Mouse (Mus musculus) kidney, embryonic 15.5 days (tissue): ENCODE measurements at regions not wholly inside any gene's neighbourhood (a gene's known extent, or its start where the extent isn't known, plus 50 kb on each side); places are given as distances from the start of the nearest gene placed in this dataset.

Experiments
- ATAC-seq: fragments of 200-750 bp; cut with Nextera tagmentation; replicated peaks from 2 replicates; pipeline ENCODE4 v1.8.0; 2017; ENCODE audit warnings: moderate TSS enrichment; ENCODE audit not compliant: low FRiP score
- H3K27ac ChIP-seq: fragments of 300-500 bp; sonication (generic); 2 replicates; pipeline ENCODE4 v1.5.1; 2015; ENCODE audit warnings: mild to moderate bottlenecking, inconsistent platforms
- H3K27me3 ChIP-seq: fragments of 300-500 bp; sonication (generic); 2 replicates; pipeline ENCODE4 v1.6.1; 2015; ENCODE audit warnings: inconsistent platforms
- H3K36me3 ChIP-seq: fragments of 300-500 bp; sonication (generic); 2 replicates; pipeline ENCODE4 v1.6.1; 2015; ENCODE audit warnings: inconsistent platforms
- H3K4me1 ChIP-seq: fragments of 300-500 bp; sonication (generic); 2 replicates; pipeline ENCODE4 v1.6.1; 2015; ENCODE audit warnings: inconsistent platforms
- H3K4me2 ChIP-seq: fragments of 300-500 bp; sonication (generic); 2 replicates; pipeline ENCODE4 v1.6.1; 2015; ENCODE audit warnings: moderate library complexity, mild to moderate bottlenecking, inconsistent platforms
- H3K4me3 ChIP-seq: fragments of 300-500 bp; sonication (generic); replicated peaks from 2 replicates; pipeline ENCODE4 v1.5.1; 2015; ENCODE audit warnings: mild to moderate bottlenecking, inconsistent platforms
- H3K9ac ChIP-seq: fragments of 300-500 bp; sonication (generic); 2 replicates; pipeline ENCODE4 v1.6.1; 2015; ENCODE audit warnings: mild to moderate bottlenecking, inconsistent platforms
- H3K9me3 ChIP-seq: fragments of 300-500 bp; sonication (generic); replicated peaks from 2 replicates; pipeline ENCODE4 v1.6.1; 2016; ENCODE audit warnings: inconsistent platforms
- WGBS: fragments of 180-500 bp; shearing (Covaris S2); methylation state at CpG from one replicate; pipeline ENCODE4 v1.1.7; 2015; ENCODE audit warnings: mixed read lengths; 5-methylcytosine and 5-hydroxymethylcytosine counted together

DNA sequence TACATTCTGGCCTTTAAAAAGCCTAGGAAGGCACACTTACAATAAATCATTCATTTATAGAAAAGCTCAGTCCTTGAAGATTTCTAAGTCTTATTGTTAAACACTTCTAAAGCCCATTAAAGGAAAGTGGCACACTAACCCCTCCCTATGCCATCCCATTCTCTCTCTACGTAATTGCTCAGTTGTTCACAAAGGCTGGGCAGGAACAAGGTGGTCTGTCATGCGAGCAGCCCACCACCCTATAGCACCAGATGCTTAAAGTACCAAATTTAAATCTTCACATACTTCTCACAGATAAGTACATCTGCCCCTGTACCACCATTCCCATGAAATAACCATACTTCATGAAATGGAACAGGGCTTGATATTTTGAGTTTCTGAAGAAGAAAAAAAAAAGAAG lies 156.1 kb upstream of the Actbl2 start:
- 69% methylated on average over 2 of the region's 2 CpGs for WGBS
- Histone ChIP-seq H3K27ac (no peak overlapping the region), H3K27me3 (no peaks in the 10 kb centered on the region)

DNA sequence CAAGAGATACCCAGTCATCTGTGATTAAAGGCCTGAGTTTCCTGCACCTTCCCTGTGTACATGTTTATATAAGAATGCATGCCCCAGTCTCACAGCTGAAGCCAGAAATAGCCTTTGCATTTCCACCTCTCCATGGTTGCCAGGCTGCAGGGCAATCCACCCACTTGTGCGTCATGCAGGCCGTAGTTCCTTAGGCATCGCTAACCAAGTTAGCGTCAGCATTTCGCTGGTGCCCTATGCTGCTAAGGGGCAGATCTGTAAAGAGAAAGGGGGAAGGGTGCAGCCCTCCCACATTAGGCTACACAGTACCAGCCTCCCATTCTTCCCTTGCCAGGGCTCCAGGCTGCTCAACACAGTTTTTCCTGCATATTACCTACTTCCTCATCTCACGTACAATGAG lies 155.6 kb upstream of the Actbl2 start:
- 0 out of 2 replicates have a peak, but pooled peaks cover 4% of the 10 kb centered on the region for H3K4me1 ChIP-seq
- H3K36me3 ChIP-seq = no peaks in the 10 kb centered on the region
- ATAC-seq = no peak
- H3K9me3 ChIP-seq = no peaks in the 10 kb centered on the region
- no peaks in the 10 kb centered on the region for H3K27me3 ChIP-seq
- H3K27ac ChIP-seq = no peak overlapping the region
- H3K4me3 ChIP-seq = no peak overlapping the region
- 61% methylated on average over 6 of the region's 6 CpGs for WGBS
- no peak overlapping the region for H3K4me2 ChIP-seq
- H3K9ac ChIP-seq = no peak overlapping the region

More for the DNA sequence above, 156.1 kb upstream of the Actbl2 start:
- H3K4me1 ChIP-seq = 0 out of 2 replicates have a peak, but pooled peaks cover 4% of the 10 kb centered on the region
- H3K9ac ChIP-seq = no peak overlapping the region
- no peaks in the 10 kb centered on the region for H3K9me3 ChIP-seq
- ATAC-seq = no peak
- H3K4me2 ChIP-seq = no peak overlapping the region
- H3K36me3 ChIP-seq = no peaks in the 10 kb centered on the region
- H3K4me3 ChIP-seq = no peak overlapping the region

- 81% methylated on average over 1 of the region's 1 CpGs for WGBS
- ATAC-seq = no peak
- H3K9ac ChIP-seq = no peak overlapping the region
- no peaks in the 10 kb centered on the region for H3K36me3 ChIP-seq
- no peaks in the 10 kb centered on the region for H3K27me3 ChIP-seq
- 0 out of 2 replicates have a peak, but pooled peaks cover 4% of the 10 kb centered on the region for H3K4me1 ChIP-seq
- no peaks in the 10 kb centered on the region for H3K9me3 ChIP-seq
- no peak overlapping the region for H3K4me2 ChIP-seq
- no peak overlapping the region for H3K27ac ChIP-seq
- H3K4me3 ChIP-seq = no peak overlapping the region
These were observed 154.4 kb upstream of the Actbl2 start for GRCm38 (mm10) chr13:111100448-111100847.

DNA sequence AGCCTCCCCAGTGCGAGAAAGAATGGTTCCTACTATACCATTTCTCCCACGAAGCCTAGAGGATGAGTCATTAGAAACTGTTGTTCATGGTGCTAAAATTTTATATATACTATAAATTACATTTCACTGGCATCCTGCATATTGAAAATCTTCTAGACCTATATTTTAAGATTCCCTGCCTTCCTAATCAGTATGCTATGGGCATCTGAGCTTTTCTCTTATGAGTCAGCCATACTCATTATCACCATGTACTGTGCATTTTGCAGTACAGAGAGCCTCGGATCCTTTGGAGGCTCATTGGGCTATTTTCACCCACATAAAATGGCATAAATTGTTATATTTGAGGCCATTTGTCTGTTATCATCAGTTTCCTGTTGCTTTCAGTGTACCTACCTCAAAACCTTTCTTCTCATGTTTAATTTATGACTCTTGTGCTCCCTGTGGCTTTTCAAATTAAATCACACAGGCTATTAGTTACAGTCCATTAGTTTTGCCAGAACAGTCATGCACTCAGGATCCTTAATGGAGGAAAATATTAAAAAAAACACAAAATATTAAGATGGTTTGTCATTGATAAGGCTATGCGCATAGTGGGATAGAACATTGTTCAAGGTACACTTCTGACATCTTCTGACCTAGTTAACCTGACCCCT lies 150.1 kb upstream of the Actbl2 start:
- no peaks in the 10 kb centered on the region for H3K27me3 ChIP-seq
- no peak overlapping the region for H3K4me2 ChIP-seq
- WGBS = 58% methylated on average over 4 of the region's 4 CpGs
- no peak for ATAC-seq
- no peak overlapping the region for H3K4me3 ChIP-seq
- no peak overlapping the region for H3K9ac ChIP-seq
- H3K4me1 ChIP-seq = no peaks in the 10 kb centered on the region
- no peaks in the 10 kb centered on the region for H3K36me3 ChIP-seq
- no peaks in the 10 kb centered on the region for H3K9me3 ChIP-seq
- no peak overlapping the region for H3K27ac ChIP-seq

GRCm38 (mm10) chr13:111131108-111131507 lies 123.7 kb upstream of the Actbl2 start:
- 71% methylated on average over 3 of the region's 3 CpGs for WGBS
- H3K27ac ChIP-seq = no peak overlapping the region
- H3K4me1 ChIP-seq = no peaks in the 10 kb centered on the region
- no peak overlapping the region for H3K9ac ChIP-seq
- ATAC-seq = no peak
- H3K4me2 ChIP-seq = no peak overlapping the region
- H3K9me3 ChIP-seq = no peaks in the 10 kb centered on the region
- H3K4me3 ChIP-seq = no peak overlapping the region
- H3K27me3 ChIP-seq = no peaks in the 10 kb centered on the region
- H3K36me3 ChIP-seq = no peaks in the 10 kb centered on the region

DNA sequence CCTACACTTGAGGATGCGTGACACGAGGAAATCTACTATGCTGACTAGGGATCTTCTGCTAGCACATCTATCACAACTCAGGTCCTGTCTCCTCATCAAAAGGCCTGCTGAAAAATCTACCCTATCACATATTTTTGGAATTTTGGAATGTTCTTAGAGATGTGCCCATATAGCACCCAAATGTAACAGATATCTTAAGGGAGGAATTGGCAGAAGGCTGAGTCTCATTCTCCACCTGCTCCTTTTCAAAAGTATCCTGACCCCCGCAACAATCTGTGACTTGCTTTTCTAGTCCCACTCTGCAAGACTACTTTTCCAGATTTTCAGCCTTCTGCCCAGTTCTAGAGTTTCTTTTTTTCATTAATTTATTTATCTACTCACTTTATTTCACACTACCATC lies 118.4 kb upstream of the Actbl2 start:
- Histone ChIP-seq H3K4me1 (no peaks in the 10 kb centered on the region), H3K4me3 (no peak overlapping the region), H3K9ac (no peak overlapping the region), H3K9me3 (no peaks in the 10 kb centered on the region), H3K36me3 (no peaks in the 10 kb centered on the region), H3K27me3 (no peaks in the 10 kb centered on the region), H3K27ac (no peak overlapping the region), H3K4me2 (no peak overlapping the region)
- no peak for ATAC-seq
- WGBS = 93% methylated on average over 3 of the region's 3 CpGs

GRCm38 (mm10) chr13:111142757-111143420 lies 111.9 kb upstream of the Actbl2 start:
- H3K4me3 ChIP-seq = no peak overlapping the region
- 63% methylated on average over 7 of the region's 7 CpGs for WGBS
- H3K4me2 ChIP-seq = no peak overlapping the region
- H3K9me3 ChIP-seq = no peaks in the 10 kb centered on the region
- H3K27ac ChIP-seq = no peak overlapping the region
- no peaks in the 10 kb centered on the region for H3K36me3 ChIP-seq
- H3K4me1 ChIP-seq = no peaks in the 10 kb centered on the region
- no peaks in the 10 kb centered on the region for H3K27me3 ChIP-seq
- ATAC-seq = 0 out of 2 replicates have a peak, but pooled peaks have one; percentile 36
- no peak overlapping the region for H3K9ac ChIP-seq

DNA sequence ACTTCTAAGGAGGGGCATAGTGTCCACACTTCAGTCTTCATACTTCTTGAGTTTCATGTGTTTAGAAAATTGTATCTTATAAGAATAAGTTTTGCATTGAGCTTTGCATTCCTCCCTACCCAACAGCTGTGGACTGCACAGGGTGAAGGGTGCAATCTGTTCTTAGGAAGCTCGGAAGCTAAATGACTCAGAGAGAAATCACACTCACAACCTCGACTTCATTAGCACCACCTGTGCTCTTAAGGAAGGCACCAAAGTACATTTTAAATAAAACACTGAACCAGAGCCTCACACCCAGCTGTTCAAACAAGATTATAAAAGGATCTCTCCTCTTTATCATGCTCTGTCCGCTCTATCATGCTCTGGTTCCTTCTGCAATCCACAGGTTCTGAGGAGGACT lies 110.1 kb upstream of the Actbl2 start:
- Histone ChIP-seq H3K4me1 (no peaks in the 10 kb centered on the region), H3K36me3 (no peaks in the 10 kb centered on the region), H3K9me3 (no peaks in the 10 kb centered on the region), H3K9ac (no peak overlapping the region), H3K27me3 (no peaks in the 10 kb centered on the region), H3K27ac (no peak overlapping the region), H3K4me2 (no peak overlapping the region), H3K4me3 (no peak overlapping the region)
- 83% methylated on average over 3 of the region's 3 CpGs for WGBS
- ATAC-seq = no peak

GRCm38 (mm10) chr13:111157921-111158638 lies 96.7 kb upstream of the Actbl2 start:
- Histone ChIP-seq H3K27ac (peak overlapping the region; percentile 78), H3K27me3 (no peaks in the 10 kb centered on the region)
- ATAC-seq = peak; percentile 85

GRCm38 (mm10) chr13:111159498-111159897 lies 95.3 kb upstream of the Actbl2 start:
- H3K9me3 ChIP-seq = no peaks in the 10 kb centered on the region
- no peak overlapping the region for H3K4me2 ChIP-seq
- no peak overlapping the region for H3K9ac ChIP-seq
- H3K27ac ChIP-seq = no peak overlapping the region
- H3K4me1 ChIP-seq = peaks cover 13% of the 10 kb centered on the region
- H3K36me3 ChIP-seq = no peaks in the 10 kb centered on the region
- H3K27me3 ChIP-seq = no peaks in the 10 kb centered on the region
- H3K4me3 ChIP-seq = no peak overlapping the region
- no peak for ATAC-seq

More at GRCm38 (mm10) chr13:111157921-111158638, 96.7 kb upstream of the Actbl2 start:
- Histone ChIP-seq H3K9me3 (no peaks in the 10 kb centered on the region), H3K4me1 (peaks cover 13% of the 10 kb centered on the region), H3K36me3 (no peaks in the 10 kb centered on the region), H3K4me3 (no peak overlapping the region), H3K9ac (no peak overlapping the region), H3K4me2 (peak overlapping the region; percentile 19; the same call in 1 of the 2 replicates)
- WGBS = 18% methylated on average over 14 of the region's 14 CpGs

GRCm38 (mm10) chr13:111165538-111165937 lies 89.3 kb upstream of the Actbl2 start:
- H3K36me3 ChIP-seq = no peaks in the 10 kb centered on the region
- 49% methylated on average over 2 of the region's 2 CpGs for WGBS
- ATAC-seq = no peak
- no peak overlapping the region for H3K4me3 ChIP-seq
- H3K27ac ChIP-seq = no peak overlapping the region
- no peak overlapping the region for H3K9ac ChIP-seq
- no peaks in the 10 kb centered on the region for H3K9me3 ChIP-seq
- no peaks in the 10 kb centered on the region for H3K27me3 ChIP-seq
- no peak overlapping the region for H3K4me2 ChIP-seq
- no peaks in the 10 kb centered on the region for H3K4me1 ChIP-seq
